Mouse (Mus musculus) kidney, postnatal 0 days (tissue): Measurements from ENCODE around the gene Cyp39a1. TPM values are rescaled to one million over a fixed set of nuclear protein-coding genes. Genes with fewer than 3 reads are reported as not detected.

Source experiments
- ATAC-seq: fragments of 200-750 bp; cut with Nextera tagmentation; replicated peaks from 2 replicates; pipeline ENCODE4 v1.8.0; 2017; ENCODE audit warnings: low read depth, moderate number of reproducible peaks, moderate TSS enrichment, moderate library complexity; ENCODE audit not compliant: low FRiP score
- DNase-seq: peaks from one replicate; pipeline ENCODE4 v3.0.0-alpha.2; 2016; ENCODE audit warnings: low spot score
- H3K27ac ChIP-seq: fragments of 300-500 bp; sonication (generic); 2 replicates; pipeline ENCODE4 v1.5.1; 2014; ENCODE audit warnings: mild to moderate bottlenecking
- H3K27me3 ChIP-seq: fragments of 300-500 bp; sonication (generic); 2 replicates; pipeline ENCODE4 v1.6.1; 2014; ENCODE audit warnings: low read length, mixed read lengths; ENCODE audit not compliant: insufficient read depth
- H3K36me3 ChIP-seq: fragments of 300-500 bp; sonication (generic); 2 replicates; pipeline ENCODE4 v1.6.1; 2014; ENCODE audit warnings: low read length, mixed read lengths; ENCODE audit not compliant: insufficient read depth
- H3K4me1 ChIP-seq: fragments of 300-500 bp; sonication (generic); replicated peaks from 2 replicates; pipeline ENCODE4 v1.6.1; 2014; ENCODE audit warnings: antibody characterized with exemption, low read length, mixed read lengths; ENCODE audit not compliant: insufficient read depth
- H3K4me2 ChIP-seq: fragments of 300-500 bp; sonication (generic); 2 replicates; pipeline ENCODE4 v1.6.1; 2014; ENCODE audit warnings: mild to moderate bottlenecking, low read length, moderate library complexity, mixed read lengths
- H3K4me3 ChIP-seq: fragments of 300-500 bp; sonication (generic); replicated peaks from 2 replicates; pipeline ENCODE4 v1.5.1; 2014; ENCODE audit warnings: low read depth, low read length
- H3K9ac ChIP-seq: fragments of 300-500 bp; sonication (generic); 2 replicates; pipeline ENCODE4 v1.6.1; 2014; ENCODE audit warnings: low read depth, low read length
- H3K9me3 ChIP-seq: fragments of 300-500 bp; sonication (generic); replicated peaks from 2 replicates; pipeline ENCODE4 v1.6.1; 2016; ENCODE audit warnings: low read length, inconsistent platforms, mixed read lengths
- CTCF ChIP-seq: IDR thresholded peaks from 2 replicates; pipeline ENCODE4 v1.5.1; 2016; ENCODE audit warnings: antibody characterized with exemption, low read depth, mild to moderate bottlenecking, moderate library complexity
- WGBS: fragments of 180-500 bp; shearing (Covaris S2); extraction: QIAGEN DNeasy Blood & Tissue Kit; methylation state at CpG from one replicate; pipeline ENCODE4 v1.1.7; 2014; 5-methylcytosine and 5-hydroxymethylcytosine counted together
- polyA plus RNA-seq: library from polyadenylated mRNA; unstranded; fragments of >200 nt; fragmentation: Nextera tagmentation; extraction: Ambion mirVana; gene quantifications from 2 replicates; pipeline ENCODE4 v1.2.1, GENCODE M21; 2015

Cyp39a1 gene
- polyA plus RNA-seq, 1 experiment from 2014 or later, result 24.0 TPM

- peaks cover 11% of the 10 kb centered on the region for H3K4me1 ChIP-seq
- WGBS, result 45% methylated on average over 13 of the region's 13 CpGs
- no peak overlapping the region for H3K27ac ChIP-seq
- H3K9ac ChIP-seq, result no peak overlapping the region
- no peak for DNase-seq
- H3K9me3 ChIP-seq, result no peaks in the 10 kb centered on the region
- H3K4me2 ChIP-seq, result peak overlapping the region; percentile 60
- peak; percentile 52 for ATAC-seq
- H3K36me3 ChIP-seq, result no peaks in the 10 kb centered on the region
- no peak for TF ChIP-seq CTCF
- peaks cover 15% of the 10 kb centered on the region for H3K27me3 ChIP-seq
- no peak overlapping the region; the same call in 1 of the 2 replicates for H3K4me3 ChIP-seq
Measured at GRCm38 (mm10) chr17:43630427-43630760, 36.8 kb upstream of the Cyp39a1 start.

- 91% methylated on average over 4 of the region's 4 CpGs for WGBS
- no peak for DNase-seq
- no peak for TF ChIP-seq CTCF
Measured at GRCm38 (mm10) chr17:43637146-43637545, 30.1 kb upstream of the Cyp39a1 start.

GRCm38 (mm10) chr17:43640825-43641224, 26.4 kb upstream of the Cyp39a1 start:
- WGBS, result 84% methylated on average over 1 of the region's 1 CpGs
- no peak for ATAC-seq
- no peak overlapping the region for H3K9ac ChIP-seq
- no peak overlapping the region for H3K4me3 ChIP-seq
- H3K9me3 ChIP-seq, result no peaks in the 10 kb centered on the region
- H3K4me1 ChIP-seq, result no peaks in the 10 kb centered on the region
- no peak for DNase-seq
- 0 out of 2 replicates have a peak, but pooled peaks cover under 1% of the 10 kb centered on the region for H3K36me3 ChIP-seq
- TF ChIP-seq CTCF, result no peak; the same call in 1 of the 2 replicates
- H3K27ac ChIP-seq, result no peak overlapping the region
- H3K27me3 ChIP-seq, result no peaks in the 10 kb centered on the region
- no peak overlapping the region for H3K4me2 ChIP-seq

More at GRCm38 (mm10) chr17:43637146-43637545, 30.1 kb upstream of the Cyp39a1 start:
- no peak overlapping the region for H3K27ac ChIP-seq
- H3K4me3 ChIP-seq, result no peak overlapping the region
- H3K36me3 ChIP-seq, result no peaks in the 10 kb centered on the region
- H3K4me1 ChIP-seq, result no peaks in the 10 kb centered on the region
- H3K9me3 ChIP-seq, result no peaks in the 10 kb centered on the region
- ATAC-seq, result no peak
- H3K4me2 ChIP-seq, result no peak overlapping the region
- no peak overlapping the region for H3K9ac ChIP-seq
- H3K27me3 ChIP-seq, result no peaks in the 10 kb centered on the region

GRCm38 (mm10) chr17:43643191-43643590, 24.0 kb upstream of the Cyp39a1 start:
- no peaks in the 10 kb centered on the region for H3K4me1 ChIP-seq
- WGBS, result 77% methylated on average over 7 of the region's 7 CpGs

GRCm38 (mm10) chr17:43644375-43644774, 22.9 kb upstream of the Cyp39a1 start:
- Histone ChIP-seq H3K27me3 (no peaks in the 10 kb centered on the region), H3K4me3 (no peak overlapping the region), H3K9me3 (no peaks in the 10 kb centered on the region), H3K4me2 (no peak overlapping the region), H3K4me1 (no peaks in the 10 kb centered on the region), H3K36me3 (peaks cover 3% of the 10 kb centered on the region; the same call in 1 of the 2 replicates), H3K9ac (no peak overlapping the region), H3K27ac (no peak overlapping the region)
- no peak for ATAC-seq
- no peak for DNase-seq
- no peak for TF ChIP-seq CTCF
- 59% methylated on average over 7 of the region's 7 CpGs for WGBS

More at GRCm38 (mm10) chr17:43643191-43643590, 24.0 kb upstream of the Cyp39a1 start:
- TF ChIP-seq CTCF, result no peak
- Histone ChIP-seq H3K27me3 (no peaks in the 10 kb centered on the region), H3K9ac (no peak overlapping the region), H3K4me3 (no peak overlapping the region), H3K27ac (no peak overlapping the region), H3K9me3 (no peaks in the 10 kb centered on the region), H3K36me3 (peaks cover 3% of the 10 kb centered on the region; the same call in 1 of the 2 replicates), H3K4me2 (no peak overlapping the region)
- ATAC-seq (no peak), DNase-seq (no peak)

- TF ChIP-seq CTCF, result no peak
- peaks cover 3% of the 10 kb centered on the region; the same call in 1 of the 2 replicates for H3K36me3 ChIP-seq
- H3K27ac ChIP-seq, result no peak overlapping the region
- no peaks in the 10 kb centered on the region for H3K4me1 ChIP-seq
- no peak overlapping the region for H3K9ac ChIP-seq
- no peak overlapping the region for H3K4me3 ChIP-seq
- no peak overlapping the region for H3K4me2 ChIP-seq
- H3K27me3 ChIP-seq, result no peaks in the 10 kb centered on the region
- H3K9me3 ChIP-seq, result no peaks in the 10 kb centered on the region
- ATAC-seq (no peak), DNase-seq (no peak)
- 82% methylated on average over 3 of the region's 3 CpGs for WGBS
Measured at GRCm38 (mm10) chr17:43645136-43645535, 22.1 kb upstream of the Cyp39a1 start.

GRCm38 (mm10) chr17:43646925-43647324, 20.3 kb upstream of the Cyp39a1 start:
- ATAC-seq, result no peak
- 57% methylated on average over 5 of the region's 5 CpGs for WGBS

More at GRCm38 (mm10) chr17:43646925-43647324, 20.3 kb upstream of the Cyp39a1 start:
- Histone ChIP-seq H3K4me2 (no peak overlapping the region), H3K36me3 (peaks cover 7% of the 10 kb centered on the region; the same call in 1 of the 2 replicates), H3K27me3 (no peaks in the 10 kb centered on the region), H3K9me3 (no peaks in the 10 kb centered on the region), H3K4me1 (no peaks in the 10 kb centered on the region), H3K4me3 (no peak overlapping the region), H3K9ac (no peak overlapping the region), H3K27ac (no peak overlapping the region)
- no peak for TF ChIP-seq CTCF
- peak; percentile 10 for DNase-seq
